Mouse (Mus musculus) spleen, adult 18-20 months (tissue): Measurements from ENCODE around the gene Vdr.

Experiments used
- DNase-seq, 2 experiments: peaks; one replicate each; pipeline ENCODE4 v3.0.0; 2022; ENCODE audit warnings: mixed read lengths in 2 of 2

The Vdr gene

GRCm38 (mm10) chr15:97919217-97919616, 8.8 kb upstream of the Vdr start:
- no peak for DNase-seq

- DNase-seq: no peak
These were observed 7.6 kb upstream of the Vdr start for GRCm38 (mm10) chr15:97917994-97918393.

GRCm38 (mm10) chr15:97914331-97914747, 3.9 kb upstream of the Vdr start:
- DNase-seq: no peak

- peak; percentile 35 to 43 for DNase-seq
These were observed 2.4 kb downstream of the Vdr start for GRCm38 (mm10) chr15:97907801-97908751.

- DNase-seq: no peak
These were observed 3.2 kb downstream of the Vdr start for GRCm38 (mm10) chr15:97907202-97907601.

- DNase-seq: no peak
These were observed 5.1 kb downstream of the Vdr start for GRCm38 (mm10) chr15:97905281-97905680.

- DNase-seq: no peak
These were observed 6.0 kb downstream of the Vdr start for GRCm38 (mm10) chr15:97904339-97904991.

GRCm38 (mm10) chr15:97903261-97904009, 7.0 kb downstream of the Vdr start:
- DNase-seq: no peak

- no peak for DNase-seq
These were observed 9.4 kb downstream of the Vdr start for GRCm38 (mm10) chr15:97900991-97901390.

- no peak for DNase-seq
These were observed 10.0 kb downstream of the Vdr start for GRCm38 (mm10) chr15:97900336-97900912.

GRCm38 (mm10) chr15:97899714-97900113, 10.7 kb downstream of the Vdr start:
- DNase-seq: no peak

GRCm38 (mm10) chr15:97898791-97899190, 11.6 kb downstream of the Vdr start:
- no peak for DNase-seq

GRCm38 (mm10) chr15:97896861-97897654, 13.4 kb downstream of the Vdr start:
- no peak for DNase-seq

- no peak for DNase-seq
These were observed 14.1 kb downstream of the Vdr start for GRCm38 (mm10) chr15:97896347-97896746.

- no peak for DNase-seq
These were observed 14.6 kb downstream of the Vdr start for GRCm38 (mm10) chr15:97895847-97896246.

GRCm38 (mm10) chr15:97892506-97892905, 17.9 kb downstream of the Vdr start:
- DNase-seq: no peak

GRCm38 (mm10) chr15:97890450-97890849, 20.0 kb downstream of the Vdr start:
- DNase-seq: no peak

GRCm38 (mm10) chr15:97890017-97890416, 20.4 kb downstream of the Vdr start:
- DNase-seq: no peak

GRCm38 (mm10) chr15:97887541-97888016, 22.9 kb downstream of the Vdr start:
- DNase-seq: no peak

GRCm38 (mm10) chr15:97881423-97881822, 29.0 kb downstream of the Vdr start:
- no peak for DNase-seq

GRCm38 (mm10) chr15:97880441-97880840, 30.0 kb downstream of the Vdr start:
- no peak for DNase-seq
